Mouse (Mus musculus) forebrain, embryonic 13.5 days (tissue): ENCODE results near the gene Dnajc3. TPM values are rescaled to one million over a fixed set of nuclear protein-coding genes. Genes with fewer than 3 reads are reported as not detected.
A peak's percentile ranks its signal among the peaks of the same experiment; 100 is the strongest.

ENCODE experiments used
- ATAC-seq: fragments of 200-750 bp; cut with Nextera tagmentation; 2 replicates; pipeline ENCODE4 v1.8.0; 2017
- H3K27ac ChIP-seq: fragments of 300-500 bp; sonication (generic); 2 replicates; pipeline ENCODE4 v1.5.1; 2015; ENCODE audit warnings: inconsistent platforms, mild to moderate bottlenecking, moderate library complexity
- H3K27me3 ChIP-seq: fragments of 300-500 bp; sonication (generic); 2 replicates; pipeline ENCODE4 v1.6.1; 2015; ENCODE audit warnings: mild to moderate bottlenecking, inconsistent platforms
- H3K36me3 ChIP-seq: fragments of 300-500 bp; sonication (generic); 2 replicates; pipeline ENCODE4 v1.6.1; 2015; ENCODE audit warnings: mild to moderate bottlenecking, inconsistent platforms; ENCODE audit not compliant: poor library complexity, severe bottlenecking
- H3K4me1 ChIP-seq: fragments of 300-500 bp; sonication (generic); 2 replicates; pipeline ENCODE4 v1.6.1; 2015; ENCODE audit warnings: inconsistent platforms
- H3K4me2 ChIP-seq: fragments of 300-500 bp; sonication (generic); 2 replicates; pipeline ENCODE4 v1.6.1; 2015; ENCODE audit warnings: inconsistent platforms, mild to moderate bottlenecking, moderate library complexity
- H3K4me3 ChIP-seq: fragments of 300-500 bp; sonication (generic); 2 replicates; pipeline ENCODE4 v1.5.1; 2015; ENCODE audit warnings: mild to moderate bottlenecking, inconsistent platforms
- H3K9ac ChIP-seq: fragments of 300-500 bp; sonication (generic); 2 replicates; pipeline ENCODE4 v1.6.1; 2015; ENCODE audit warnings: mild to moderate bottlenecking, inconsistent platforms
- H3K9me3 ChIP-seq: fragments of 300-500 bp; sonication (generic); replicated peaks from 2 replicates; pipeline ENCODE4 v1.6.1; 2016; ENCODE audit warnings: inconsistent platforms
- WGBS: fragments of 180-500 bp; shearing (Covaris S2); methylation state at CpG from one replicate; pipeline ENCODE4 v1.1.7; 2015; 5-methylcytosine and 5-hydroxymethylcytosine counted together
- polyA plus RNA-seq: library from polyadenylated mRNA; unstranded; fragments of >200 nt; fragmentation: Nextera tagmentation; extraction: Ambion mirVana; gene quantifications from 2 replicates; pipeline ENCODE4 v1.2.1, GENCODE M21; 2015

The Dnajc3 gene
- 17.4 and 17.5 TPM in 2 replicates for polyA plus RNA-seq

DNA sequence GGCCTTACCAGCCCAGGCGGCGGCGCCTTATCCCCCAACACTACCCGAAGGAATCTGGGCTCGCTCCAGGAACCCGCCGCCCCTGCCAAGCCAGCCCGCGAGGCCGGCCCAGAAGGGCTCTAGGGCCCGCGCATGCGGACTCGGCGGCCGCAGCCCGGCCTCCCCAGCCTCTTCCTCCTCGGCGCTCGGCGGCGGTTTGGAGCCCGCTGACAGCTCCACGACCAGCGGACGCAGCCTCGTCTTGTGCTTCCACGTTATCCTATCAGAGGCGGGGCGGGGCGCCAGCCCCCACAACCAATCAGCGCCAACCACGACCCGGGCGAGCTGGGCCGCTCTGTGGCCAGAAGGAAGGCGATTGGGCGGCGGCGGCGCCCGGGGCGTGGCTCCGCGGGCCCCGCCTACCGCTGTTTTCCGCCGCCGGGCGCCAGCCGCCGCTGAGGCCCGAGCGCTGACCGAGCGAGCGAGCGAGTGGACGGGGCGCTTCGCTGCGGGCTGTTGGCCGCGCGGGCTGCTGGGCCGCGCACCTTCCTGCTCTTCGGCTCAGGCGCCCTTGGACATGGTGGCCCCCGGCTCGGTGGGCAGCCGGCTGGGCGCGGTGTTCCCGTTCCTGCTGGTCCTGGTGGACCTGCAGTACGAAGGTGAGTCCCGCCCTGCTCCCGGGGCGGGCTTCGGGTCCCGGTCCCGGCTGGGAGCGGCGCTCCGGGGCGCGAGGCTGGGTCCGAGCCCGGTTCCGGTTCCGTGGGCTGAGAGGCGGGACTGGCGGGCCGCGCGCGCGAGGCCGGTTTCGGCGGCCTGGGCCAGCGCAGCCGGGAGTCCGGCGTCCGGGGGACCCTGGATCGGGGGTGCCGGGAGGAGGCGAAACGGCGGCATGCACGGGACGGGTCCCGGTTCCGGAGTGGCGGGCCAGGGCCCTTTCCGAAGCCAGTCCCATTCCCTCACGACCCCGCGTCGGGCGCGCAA lies at the start of gene Dnajc3:
Gene Dnajc3, plus strand, starts transcription at position 444 of the 960 bp plus-strand sequence.
- peak; percentile 100 for ATAC-seq
- peak within 1 kb of the TSS; percentile 76 for H3K27ac ChIP-seq
- H3K36me3 ChIP-seq = no peaks in the 10 kb centered on the region
- H3K27me3 ChIP-seq = no peaks in the 10 kb centered on the region
- no peaks in the 10 kb centered on the region for H3K9me3 ChIP-seq
- H3K9ac ChIP-seq = peak within 1 kb of the TSS; percentile 96
- H3K4me3 ChIP-seq = peak within 1 kb of the TSS; percentile 93
- under 1% methylated on average over 97 of the region's 124 CpGs for WGBS
- H3K4me2 ChIP-seq = peak within 1 kb of the TSS; percentile 75
- peaks cover 25% of the 10 kb centered on the region for H3K4me1 ChIP-seq

DNA sequence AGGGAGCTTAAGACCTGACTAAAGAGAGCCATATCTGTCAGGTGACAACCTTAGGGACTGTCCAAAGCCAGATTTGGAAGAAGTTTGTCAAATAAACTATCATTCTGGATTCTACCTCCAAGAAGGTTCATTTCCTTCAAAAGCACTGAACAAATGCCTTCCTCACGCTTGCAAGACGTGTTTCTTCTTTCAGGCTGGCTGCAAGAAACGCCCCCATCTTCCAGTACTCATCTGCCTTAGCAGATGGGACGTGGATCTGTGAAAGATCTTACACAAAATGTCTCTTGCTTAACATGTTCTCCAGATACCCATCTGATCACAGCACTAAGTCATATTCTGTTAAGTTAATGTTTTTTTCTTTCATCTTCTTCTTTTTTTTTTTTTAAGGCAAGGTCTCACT lies 47.7 kb upstream of the Dnajc3 start:
- H3K27ac ChIP-seq = no peak overlapping the region
- peaks cover 77% of the 10 kb centered on the region for H3K36me3 ChIP-seq
- H3K9me3 ChIP-seq = no peaks in the 10 kb centered on the region
- H3K4me2 ChIP-seq = no peak overlapping the region
- H3K4me3 ChIP-seq = no peak overlapping the region
- no peaks in the 10 kb centered on the region for H3K27me3 ChIP-seq
- no peaks in the 10 kb centered on the region for H3K4me1 ChIP-seq
- no peak overlapping the region for H3K9ac ChIP-seq
- 91% methylated on average over 4 of the region's 4 CpGs for WGBS
- no peak for ATAC-seq

DNA sequence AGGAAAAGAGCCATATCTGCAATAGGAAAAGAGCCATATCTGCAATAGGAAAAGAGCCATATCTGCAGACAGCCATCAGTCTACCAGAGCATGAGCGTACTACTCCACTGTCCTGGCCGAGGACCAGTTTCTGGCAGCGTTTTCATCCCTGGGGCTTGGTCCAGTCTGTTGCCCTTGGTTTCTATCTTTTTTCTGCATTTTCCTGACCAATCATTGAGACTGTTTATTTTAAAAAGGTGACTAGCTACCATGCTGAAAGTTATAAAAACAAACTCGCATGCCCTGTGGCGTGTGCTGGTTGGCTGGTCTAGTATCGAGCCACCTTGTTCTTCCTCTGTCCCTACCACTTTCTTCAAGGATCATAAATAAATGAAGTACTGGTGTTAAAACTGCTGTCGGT lies 42.5 kb upstream of the Dnajc3 start:
- no peak overlapping the region for H3K9ac ChIP-seq
- peaks cover 84% of the 10 kb centered on the region for H3K36me3 ChIP-seq
- no peak for ATAC-seq
- H3K27me3 ChIP-seq = no peaks in the 10 kb centered on the region
- H3K4me2 ChIP-seq = no peak overlapping the region
- no peaks in the 10 kb centered on the region for H3K4me1 ChIP-seq
- no peak overlapping the region for H3K27ac ChIP-seq
- H3K4me3 ChIP-seq = no peak overlapping the region
- no peaks in the 10 kb centered on the region for H3K9me3 ChIP-seq
- 97% methylated on average over 7 of the region's 7 CpGs for WGBS

DNA sequence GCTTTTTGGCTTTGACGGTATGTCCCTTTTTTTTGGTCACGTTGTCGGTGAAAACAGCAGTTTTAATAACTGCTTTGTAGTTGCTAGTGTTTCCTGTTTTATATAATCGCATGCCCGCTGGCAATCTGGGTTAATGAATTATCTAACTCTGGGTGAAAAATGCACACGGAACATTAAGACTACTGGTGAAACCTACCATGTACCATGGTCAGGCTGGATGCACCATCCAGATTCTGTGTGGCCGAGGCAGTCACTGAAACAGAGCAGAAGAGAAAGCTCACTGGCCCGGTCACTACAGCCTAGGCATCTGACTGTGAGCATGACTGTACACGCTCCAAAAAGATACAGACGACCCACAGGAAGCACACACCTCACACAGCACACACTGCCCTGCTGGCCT lies 42.1 kb upstream of the Dnajc3 start:
- no peak overlapping the region for H3K27ac ChIP-seq
- no peaks in the 10 kb centered on the region for H3K9me3 ChIP-seq
- no peak for ATAC-seq
- H3K4me1 ChIP-seq = no peaks in the 10 kb centered on the region
- no peak overlapping the region for H3K4me3 ChIP-seq
- WGBS = 93% methylated on average over 10 of the region's 10 CpGs
- no peaks in the 10 kb centered on the region for H3K27me3 ChIP-seq
- H3K9ac ChIP-seq = no peak overlapping the region
- H3K4me2 ChIP-seq = no peak overlapping the region
- peaks cover 87% of the 10 kb centered on the region for H3K36me3 ChIP-seq

DNA sequence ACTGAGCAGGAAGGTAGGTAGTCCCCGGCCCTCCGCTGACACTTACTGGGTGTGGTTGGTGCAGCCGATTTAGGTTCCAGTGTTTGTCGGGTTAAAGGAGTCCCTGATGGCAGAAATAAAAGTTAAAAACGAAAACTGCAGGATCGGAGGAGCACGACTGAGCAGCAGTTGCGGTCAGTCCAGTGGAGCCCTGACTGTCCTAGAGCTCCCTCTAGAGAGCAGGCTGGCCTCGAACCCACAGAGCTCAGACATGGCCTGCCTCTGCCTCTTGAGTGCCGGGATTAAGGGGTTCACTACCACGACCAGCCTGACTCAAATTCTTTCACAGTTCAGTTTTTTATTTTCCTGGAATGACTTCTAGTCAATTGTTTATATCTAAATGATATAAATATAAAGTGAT lies 37.8 kb upstream of the Dnajc3 start:
- H3K9me3 ChIP-seq = no peaks in the 10 kb centered on the region; the same call in 1 of the 2 replicates
- H3K27me3 ChIP-seq = no peaks in the 10 kb centered on the region
- ATAC-seq = no peak
- H3K4me1 ChIP-seq = peaks cover 19% of the 10 kb centered on the region
- 83% methylated on average over 11 of the region's 11 CpGs for WGBS
- H3K4me2 ChIP-seq = no peak overlapping the region
- H3K4me3 ChIP-seq = no peak overlapping the region
- no peak overlapping the region for H3K9ac ChIP-seq
- peaks cover 82% of the 10 kb centered on the region for H3K36me3 ChIP-seq
- H3K27ac ChIP-seq = no peak overlapping the region

DNA sequence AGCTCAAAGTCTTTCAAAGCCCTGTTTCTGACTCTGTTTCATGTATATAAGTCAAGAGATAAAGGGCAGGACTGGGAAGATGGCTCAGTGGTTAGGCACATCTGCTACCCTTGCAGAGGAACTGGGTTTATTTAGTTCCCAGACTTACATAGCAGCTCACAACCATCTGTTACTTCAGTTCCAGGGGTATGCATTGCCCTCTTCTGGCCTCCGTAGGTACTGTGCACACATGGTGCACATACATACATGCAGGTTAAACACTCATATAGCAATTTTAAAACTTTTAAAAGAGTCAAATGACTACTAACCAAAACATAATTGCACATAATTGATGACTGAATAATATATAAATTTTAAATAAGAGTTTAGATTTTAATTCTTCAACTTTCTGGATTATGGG lies 36.9 kb upstream of the Dnajc3 start:
- Histone ChIP-seq H3K4me3 (no peak overlapping the region), H3K27me3 (no peaks in the 10 kb centered on the region), H3K27ac (no peak overlapping the region), H3K36me3 (peaks cover 78% of the 10 kb centered on the region), H3K9me3 (no peaks in the 10 kb centered on the region; the same call in 1 of the 2 replicates), H3K4me2 (no peak overlapping the region), H3K9ac (no peak overlapping the region), H3K4me1 (peaks cover 19% of the 10 kb centered on the region)
- WGBS = 100% methylated on average over 1 of the region's 1 CpGs
- no peak for ATAC-seq

DNA sequence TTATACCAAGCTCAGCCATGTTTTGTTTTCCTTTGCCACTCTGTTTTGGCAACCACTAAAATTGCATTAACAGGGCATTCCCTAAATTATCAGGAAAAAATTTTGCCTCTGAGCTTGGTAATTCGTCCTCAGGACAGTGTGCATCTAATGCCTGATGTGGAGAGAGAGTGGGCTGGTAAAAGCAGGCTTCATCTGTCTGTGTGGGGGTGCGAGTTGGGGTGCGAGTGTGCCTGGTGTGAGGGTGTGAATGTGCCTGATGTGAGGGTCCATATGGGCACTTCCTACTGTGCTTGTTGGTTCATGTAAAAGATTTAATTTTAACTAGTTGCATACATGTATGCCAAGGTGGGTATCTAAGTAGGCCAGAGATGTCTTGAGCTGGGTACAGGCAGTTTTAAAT lies 34.4 kb upstream of the Dnajc3 start:
- no peaks in the 10 kb centered on the region for H3K27me3 ChIP-seq
- H3K27ac ChIP-seq = no peak overlapping the region
- 0 out of 2 replicates have a peak, but pooled peaks have one; percentile 48 for ATAC-seq
- 85% methylated on average over 3 of the region's 3 CpGs for WGBS
- peaks cover 79% of the 10 kb centered on the region for H3K36me3 ChIP-seq
- no peak overlapping the region for H3K9ac ChIP-seq
- H3K4me2 ChIP-seq = no peak overlapping the region
- peaks cover 24% of the 10 kb centered on the region for H3K4me1 ChIP-seq
- H3K9me3 ChIP-seq = no peaks in the 10 kb centered on the region; the same call in 1 of the 2 replicates
- no peak overlapping the region for H3K4me3 ChIP-seq

DNA sequence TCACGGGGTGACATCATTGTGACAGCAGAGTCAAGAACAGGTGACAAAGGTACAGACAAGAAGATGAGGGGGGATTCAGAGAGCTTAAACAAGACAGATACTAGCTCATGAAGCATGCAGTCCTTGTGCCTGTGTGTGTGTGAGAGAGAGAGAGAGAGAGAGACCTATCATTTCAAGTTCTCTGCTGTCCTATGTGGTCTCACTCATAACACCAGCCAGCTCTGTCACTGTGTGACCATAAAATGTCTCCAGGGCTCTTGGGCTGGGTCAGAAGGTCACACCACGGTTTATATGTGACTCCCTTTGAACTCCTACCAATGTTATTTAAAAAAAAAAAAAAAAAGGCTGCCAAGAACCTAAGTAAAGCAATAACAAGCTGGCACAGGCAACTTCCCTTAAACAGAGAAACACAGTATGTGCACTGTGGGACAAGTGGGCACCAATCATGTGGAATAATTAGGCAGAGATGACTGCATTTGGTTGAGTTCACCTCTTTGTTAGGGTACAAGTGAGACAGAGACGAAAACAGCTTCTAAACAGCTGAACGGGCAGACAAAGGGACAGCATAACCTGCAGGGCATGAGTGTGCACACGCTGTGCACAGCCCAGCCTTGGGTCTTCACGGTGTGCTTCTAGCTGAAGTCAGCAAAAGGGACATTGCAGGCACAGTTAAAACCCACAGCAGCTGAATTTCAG lies 33.8 kb upstream of the Dnajc3 start:
- H3K27me3 ChIP-seq = no peaks in the 10 kb centered on the region
- H3K4me1 ChIP-seq = peaks cover 24% of the 10 kb centered on the region
- H3K4me2 ChIP-seq = no peak overlapping the region
- WGBS = 14% methylated on average over 6 of the region's 6 CpGs
- no peak overlapping the region for H3K4me3 ChIP-seq
- H3K36me3 ChIP-seq = peaks cover 78% of the 10 kb centered on the region
- H3K9ac ChIP-seq = no peak overlapping the region
- peak; percentile 77 for ATAC-seq
- H3K27ac ChIP-seq = peak overlapping the region; percentile 8; the same call in 1 of the 2 replicates
- no peaks in the 10 kb centered on the region; the same call in 1 of the 2 replicates for H3K9me3 ChIP-seq

DNA sequence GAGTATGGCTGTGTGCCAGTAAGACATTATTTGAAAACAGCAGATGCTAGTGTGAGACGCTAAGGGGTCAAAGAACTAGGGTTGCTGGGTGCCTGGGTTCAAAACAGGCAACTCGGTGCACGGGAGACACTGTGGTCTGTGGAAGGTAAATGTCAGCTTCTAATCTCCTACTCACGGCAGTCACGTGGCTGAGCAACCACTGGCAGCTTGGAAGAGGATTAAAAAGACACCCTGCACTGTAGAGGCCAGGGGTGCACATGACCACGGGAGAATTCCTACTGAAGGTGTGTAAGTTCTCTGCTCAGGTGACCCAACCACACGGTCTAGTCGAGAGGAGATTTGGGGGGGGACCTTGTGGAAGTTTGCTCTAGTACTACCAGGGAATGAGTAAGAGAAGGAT lies 30.2 kb upstream of the Dnajc3 start:
- no peak overlapping the region for H3K4me3 ChIP-seq
- no peak overlapping the region for H3K27ac ChIP-seq
- no peaks in the 10 kb centered on the region for H3K9me3 ChIP-seq
- H3K27me3 ChIP-seq = no peaks in the 10 kb centered on the region
- WGBS = 75% methylated on average over 8 of the region's 8 CpGs
- peaks cover 24% of the 10 kb centered on the region for H3K4me1 ChIP-seq
- ATAC-seq = no peak
- no peak overlapping the region for H3K9ac ChIP-seq
- H3K36me3 ChIP-seq = peaks cover 77% of the 10 kb centered on the region
- H3K4me2 ChIP-seq = no peak overlapping the region

DNA sequence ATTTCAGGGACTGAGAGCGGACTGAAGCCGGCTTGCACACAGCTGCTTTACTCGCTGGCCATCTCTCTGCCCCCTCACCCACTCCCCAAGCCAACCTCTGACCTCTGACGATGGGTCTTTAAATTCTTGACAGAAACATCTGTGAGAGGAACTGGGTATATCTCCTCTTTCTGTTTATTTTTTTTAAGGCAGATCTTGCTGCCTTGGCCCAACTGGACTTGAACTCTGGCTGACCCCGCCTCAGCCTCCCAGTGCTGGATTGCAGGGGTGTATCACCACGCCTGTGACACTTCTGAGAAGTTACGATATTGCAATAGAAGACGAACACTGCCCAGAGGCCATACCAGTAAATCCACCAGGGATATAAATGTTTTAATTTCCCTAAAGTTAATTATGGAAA lies 27.9 kb upstream of the Dnajc3 start:
- no peaks in the 10 kb centered on the region for H3K9me3 ChIP-seq
- H3K4me3 ChIP-seq = no peak overlapping the region
- H3K9ac ChIP-seq = no peak overlapping the region
- H3K27ac ChIP-seq = no peak overlapping the region
- peaks cover 6% of the 10 kb centered on the region; the same call in 1 of the 2 replicates for H3K4me1 ChIP-seq
- ATAC-seq = no peak
- 92% methylated on average over 8 of the region's 8 CpGs for WGBS
- no peaks in the 10 kb centered on the region for H3K27me3 ChIP-seq
- H3K4me2 ChIP-seq = no peak overlapping the region
- peaks cover 89% of the 10 kb centered on the region for H3K36me3 ChIP-seq

DNA sequence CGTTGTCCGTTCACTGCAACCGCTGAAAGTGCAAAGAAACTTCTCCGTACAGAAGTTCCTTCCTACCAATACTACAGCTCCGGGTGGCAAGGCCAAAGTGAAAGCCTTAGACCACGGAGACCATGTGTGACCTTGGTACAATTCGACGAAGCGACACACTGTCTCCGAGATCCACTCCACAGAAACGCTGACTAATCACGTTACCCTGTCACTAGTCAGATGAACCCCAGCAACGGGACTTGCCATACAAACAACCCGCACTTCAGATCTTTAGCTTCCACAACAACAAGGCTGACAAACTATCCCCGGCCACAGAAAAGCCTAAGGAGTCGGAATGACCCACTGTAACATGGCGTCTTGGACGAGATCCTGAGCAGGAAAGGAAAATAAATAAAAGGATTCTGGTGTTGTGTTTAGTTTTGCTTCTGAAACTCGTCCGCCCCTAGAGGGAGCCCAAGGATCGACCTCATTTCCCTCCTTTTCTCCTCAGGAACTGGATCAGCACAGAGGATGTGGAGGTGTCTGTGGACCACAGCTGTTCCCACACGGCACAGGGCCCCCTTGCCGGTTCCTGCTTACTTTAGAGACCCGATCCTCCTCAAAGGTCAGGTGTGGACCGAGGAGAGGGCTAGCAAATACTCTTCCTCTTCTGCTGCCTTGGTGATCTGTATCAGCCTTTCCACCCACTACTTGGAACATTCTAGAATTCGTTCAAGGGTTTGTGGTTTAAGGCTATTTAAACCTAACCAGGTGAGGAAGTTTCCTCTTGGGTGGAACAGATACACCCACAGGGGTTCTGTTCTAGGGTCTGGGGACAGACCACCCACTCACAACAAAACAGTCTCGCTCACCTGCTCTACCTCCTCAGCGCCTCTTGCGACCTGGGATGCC lies 27.2 kb upstream of the Dnajc3 start:
- Histone ChIP-seq H3K4me1 (peaks cover 5% of the 10 kb centered on the region; the same call in 1 of the 2 replicates), H3K9me3 (no peaks in the 10 kb centered on the region), H3K36me3 (peaks cover 90% of the 10 kb centered on the region), H3K9ac (no peak overlapping the region), H3K4me2 (no peak overlapping the region), H3K27ac (no peak overlapping the region), H3K27me3 (no peaks in the 10 kb centered on the region), H3K4me3 (no peak overlapping the region)
- WGBS = 73% methylated on average over 29 of the region's 29 CpGs
- ATAC-seq = peak; percentile 54
